Mouse (Mus musculus) kidney, postnatal 36 days (tissue): Measurements from ENCODE around the gene Zfp592.

Experiments used
- DNase-seq, 2 experiments: peaks; one replicate each; pipeline ENCODE4 v3.0.0; 2021 to 2022; ENCODE audit warnings: mixed read lengths in 2 of 2

The Zfp592 gene

GRCm38 (mm10) chr7:80993834-80994662, 567 bp downstream of the Zfp592 start:
- peak in 1 of 2 experiments; percentile 79 for DNase-seq

DNA sequence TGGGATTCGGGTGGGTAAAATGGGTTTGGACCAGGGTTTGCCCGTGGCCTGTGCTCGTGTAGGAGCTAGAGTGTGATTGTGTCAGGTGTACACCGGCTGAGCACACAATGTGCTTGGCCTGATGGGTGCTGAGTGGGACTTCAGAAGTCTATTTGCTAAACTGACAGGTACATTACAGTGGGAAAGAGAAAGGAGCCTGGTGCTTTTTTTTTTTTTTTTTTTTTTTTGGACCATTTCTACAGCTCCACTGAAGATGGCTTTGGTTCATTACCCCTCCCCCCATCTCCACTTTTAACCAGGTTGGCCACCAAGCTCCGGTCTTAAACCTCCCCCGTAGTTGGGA, 1.2 kb downstream of the Zfp592 start:
- DNase-seq = no peak

- DNase-seq = no peak
Observed at GRCm38 (mm10) chr7:80995266-80996146, 2.0 kb downstream of the Zfp592 start.

GRCm38 (mm10) chr7:80997776-80998175, 4.3 kb downstream of the Zfp592 start:
- no peak for DNase-seq

DNA sequence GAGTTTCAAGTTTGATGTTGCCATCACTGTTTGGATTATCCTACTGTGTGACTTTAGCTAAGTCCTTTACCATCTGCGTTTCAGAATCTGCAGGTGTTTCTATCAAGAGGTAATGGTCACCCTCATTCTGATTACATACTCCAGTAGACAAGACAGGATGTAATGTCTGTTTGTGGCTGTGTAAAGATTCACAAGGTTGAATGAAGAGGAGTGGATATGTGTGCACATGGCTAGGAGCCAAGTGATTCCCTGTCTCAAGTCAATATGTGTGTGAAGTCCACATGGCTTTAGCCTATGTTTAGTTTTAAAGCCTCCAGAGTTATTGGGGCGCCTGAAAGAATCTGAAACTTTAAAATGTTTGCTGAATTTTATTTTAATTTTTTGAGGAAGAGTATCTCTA, 6.1 kb downstream of the Zfp592 start:
- no peak for DNase-seq

DNA sequence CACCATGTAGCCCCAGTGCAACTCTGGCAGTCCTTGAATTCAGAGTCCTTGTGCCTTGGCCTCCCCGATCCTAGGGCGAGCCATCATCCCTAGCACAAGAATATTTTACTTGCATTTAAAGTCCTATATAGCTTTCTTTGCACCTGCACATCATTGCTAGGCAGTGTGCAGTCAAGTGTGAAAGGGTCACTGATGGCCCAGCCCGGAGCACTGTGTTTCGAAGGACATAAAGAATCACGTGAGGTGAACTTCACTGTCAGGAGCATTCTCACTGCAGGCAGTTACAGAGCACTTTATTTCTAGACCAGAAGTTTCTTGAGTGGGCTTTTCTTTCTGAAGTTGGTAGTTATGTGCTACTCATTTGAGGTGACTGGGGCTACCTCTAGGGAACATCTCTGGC, 8.4 kb downstream of the Zfp592 start:
- DNase-seq = no peak

- DNase-seq = no peak
Observed at GRCm38 (mm10) chr7:81004556-81005079, 11.1 kb downstream of the Zfp592 start.

- DNase-seq = no peak
Observed at GRCm38 (mm10) chr7:81005969-81006368, 12.5 kb downstream of the Zfp592 start.

- DNase-seq = no peak
Observed at GRCm38 (mm10) chr7:81008285-81008684, 14.8 kb downstream of the Zfp592 start.

GRCm38 (mm10) chr7:81011576-81011975, 18.1 kb downstream of the Zfp592 start:
- no peak for DNase-seq

- peak in 1 of 2 experiments; percentile 24 for DNase-seq
Observed at GRCm38 (mm10) chr7:81020307-81020706, 26.8 kb downstream of the Zfp592 start.

DNA sequence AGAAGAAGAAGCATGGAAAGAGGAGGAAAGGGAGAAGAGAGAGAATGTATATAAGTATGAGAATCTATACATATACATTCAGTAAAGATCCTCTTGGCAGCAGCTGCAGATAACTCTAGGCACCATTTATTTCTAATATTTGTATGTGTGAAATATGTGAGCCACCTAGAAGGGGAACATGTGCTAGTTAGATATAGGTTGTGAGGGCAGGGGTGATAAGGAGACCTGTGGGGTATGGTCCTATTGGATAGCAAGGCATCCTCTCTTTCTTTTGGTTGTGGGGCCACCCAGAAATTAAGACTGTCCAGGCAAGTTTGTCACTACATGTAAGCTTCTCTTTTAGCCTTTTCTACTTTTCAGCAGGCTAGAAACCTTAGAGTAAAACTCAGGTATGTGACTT, 29.2 kb downstream of the Zfp592 start:
- no peak for DNase-seq

- peak in 1 of 2 experiments; percentile 32 for DNase-seq
Observed at GRCm38 (mm10) chr7:81024118-81024517, 30.6 kb downstream of the Zfp592 start.

GRCm38 (mm10) chr7:81024651-81025050, 31.2 kb downstream of the Zfp592 start:
- peak in 1 of 2 experiments; percentile 27 for DNase-seq

GRCm38 (mm10) chr7:81025751-81026150, 32.3 kb downstream of the Zfp592 start:
- DNase-seq = peak in 1 of 2 experiments; percentile 47

- DNase-seq = peak; percentile 44 to 74
Observed at GRCm38 (mm10) chr7:81039711-81040110, 46.2 kb downstream of the Zfp592 start.

DNA sequence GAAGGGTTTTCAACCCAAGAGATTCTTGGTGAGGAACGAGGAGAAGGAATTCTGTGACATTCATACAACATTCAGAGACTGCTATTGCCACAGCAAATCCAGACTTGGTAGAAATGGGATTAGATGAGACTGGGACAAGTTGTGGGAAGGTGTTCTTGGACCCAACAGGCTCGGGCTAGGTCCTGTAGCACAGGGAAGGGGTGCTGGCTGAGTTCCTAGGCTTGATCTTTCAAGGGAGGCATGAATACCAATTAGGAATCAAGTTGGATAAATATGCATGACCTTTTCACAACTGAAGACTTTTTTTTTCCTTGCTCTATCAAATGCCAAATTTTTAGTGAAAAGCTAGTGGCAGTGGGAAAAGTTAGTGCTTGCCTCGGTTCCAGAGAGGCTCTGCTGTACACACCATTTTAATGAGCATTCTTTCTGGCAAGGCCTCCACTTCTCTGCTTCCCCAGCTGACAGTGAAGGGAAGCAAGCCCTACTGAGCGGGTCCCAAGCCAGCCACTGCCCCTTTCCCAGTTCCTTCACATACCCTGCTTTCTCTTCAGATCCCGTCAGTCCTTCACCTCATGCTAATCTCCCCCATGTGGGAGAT, 49.6 kb downstream of the Zfp592 start:
- no peak for DNase-seq

GRCm38 (mm10) chr7:81047847-81048246, 54.4 kb downstream of the Zfp592 start:
- no peak for DNase-seq

- DNase-seq = no peak
Observed at GRCm38 (mm10) chr7:81048513-81048912, 55.0 kb downstream of the Zfp592 start.

GRCm38 (mm10) chr7:81049966-81050365, 56.5 kb downstream of the Zfp592 start:
- DNase-seq = no peak

GRCm38 (mm10) chr7:81055709-81056370, 62.4 kb downstream of the Zfp592 start:
- peak; percentile 50 to 60 for DNase-seq

GRCm38 (mm10) chr7:81057471-81057870, 64.0 kb downstream of the Zfp592 start, which contains the start of gene Alpk3:
Alpk3 (plus strand) TSS chr7:81057600.
- no peak for DNase-seq
